Mouse (Mus musculus) central nervous system, embryonic 18 days (tissue): Measurements from ENCODE around the gene Mecom. TPM values are rescaled to one million over a fixed set of nuclear protein-coding genes. Genes with fewer than 3 reads are reported as not detected.

Source experiments
- polyA plus RNA-seq: library from polyadenylated mRNA; depleted of rRNA; stranded (reverse); fragments of >200 nt; gene quantifications from 2 replicates; pipeline ENCODE4 v1.2.3, GENCODE M21; 2012; rRNA removed

Mecom gene
- polyA plus RNA-seq = 3.1 and 3.3 TPM in 2 replicates

GRCm38 (mm10) chr3:30547908-30548307, at the start of gene Mecom:
Gene Mecom, minus strand, starts transcription at chr3:30548008.

Other genes starting within 250 kb of the Mecom start
- 0.34 and 0.45 TPM in 2 replicates for gene Actrt3, start 51.9 kb upstream of the Mecom start, polyA plus RNA-seq
- 17.5 and 17.8 TPM in 2 replicates for gene Mynn, start 54.1 kb upstream of the Mecom start, polyA plus RNA-seq
- gene Lrriq4, start 96.5 kb upstream of the Mecom start, polyA plus RNA-seq = 0.04 TPM in 1 of 2 replicates, not detected in the other
- gene Lrrc34, start 99.9 kb upstream of the Mecom start, polyA plus RNA-seq = 0.34 and 0.68 TPM in 2 replicates
- 0.12 TPM in 1 of 2 replicates, not detected in the other for gene Lrrc31, start 151.8 kb upstream of the Mecom start, polyA plus RNA-seq
- gene Samd7, start 198.3 kb upstream of the Mecom start, polyA plus RNA-seq = 0.27 TPM in 2 replicates
- 58.7 and 63.7 TPM in 2 replicates for gene Sec62, start 244.9 kb upstream of the Mecom start, polyA plus RNA-seq